Mouse (Mus musculus) thymus, adult 2 months (tissue): ENCODE results near the gene Cfap44.

Experiments used
- CTCF ChIP-seq: fragments of 200-500 bp; IDR thresholded peaks from 2 replicates; pipeline ENCODE4 v1.5.1; 2012; ENCODE audit warnings: mild to moderate bottlenecking, control low read depth, low read length, moderate library complexity, borderline replicate concordance; ENCODE audit not compliant: control insufficient read depth, poor library complexity, insufficient read depth; ENCODE audit errors: extremely low read depth
- POLR2A ChIP-seq: fragments of 200-500 bp; IDR thresholded peaks from 2 replicates; pipeline ENCODE4 v1.6.1; 2012; ENCODE audit warnings: mild to moderate bottlenecking, low read length, control low read depth, moderate library complexity; ENCODE audit not compliant: control insufficient read depth, poor library complexity, insufficient read depth; ENCODE audit errors: extremely low read depth

DNA sequence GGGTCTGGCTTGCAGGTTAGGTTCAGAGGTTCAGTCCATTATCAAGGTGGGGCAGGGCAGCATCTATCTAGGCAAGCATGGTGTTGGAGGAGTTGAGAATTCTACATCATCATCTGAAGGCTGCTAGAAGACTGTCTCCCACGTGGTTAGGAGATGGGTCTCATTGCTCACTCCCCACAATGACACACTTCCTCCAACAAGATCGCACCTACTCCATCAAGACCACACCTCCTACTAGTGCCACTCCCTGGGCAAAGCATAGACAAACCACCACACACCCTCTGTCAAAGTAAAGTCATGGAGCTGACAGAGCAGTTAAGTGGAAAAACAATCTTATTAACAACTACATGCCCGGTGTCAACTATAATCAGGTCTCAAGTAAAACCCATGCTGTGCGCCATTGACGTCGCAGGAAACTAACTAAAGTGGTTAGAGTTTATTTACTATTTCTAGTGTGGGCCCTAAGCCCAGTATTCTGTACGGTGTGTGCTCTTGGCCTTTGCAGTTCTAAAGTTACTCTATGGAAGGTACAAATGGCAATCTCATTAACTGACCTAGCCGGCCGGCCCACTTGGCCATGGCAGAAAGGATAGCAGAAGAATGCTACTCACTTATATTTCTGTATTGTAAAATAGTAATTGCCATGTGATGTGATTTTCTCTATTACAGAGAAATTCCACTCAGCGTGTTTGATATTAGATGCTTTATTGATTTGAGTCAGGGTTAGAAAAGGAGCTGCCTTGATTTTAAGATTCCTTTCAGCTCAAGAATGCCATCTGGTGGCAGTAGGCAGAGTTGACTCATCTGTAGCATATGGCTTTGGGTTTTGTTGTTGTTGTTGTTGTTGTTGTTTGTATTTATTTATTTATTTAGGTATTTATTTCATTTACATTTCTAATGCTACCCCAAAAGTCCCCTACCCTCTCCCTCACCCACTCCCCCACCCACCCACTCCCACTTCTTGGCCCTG, 32.4 kb upstream of the Cfap44 start:
- TF ChIP-seq CTCF (no peak), POLR2A (no peak)
